Mouse (Mus musculus) G1E (cell line): ENCODE results near the gene Sh2d6.

Experiments used
- CTCF ChIP-seq: IDR thresholded peaks from 2 replicates; pipeline ENCODE4 v1.5.1; 2012; ENCODE audit warnings: low read depth, low read length, inconsistent platforms, mixed read lengths
- GATA1 ChIP-seq: IDR thresholded peaks from 2 replicates; pipeline ENCODE4 v1.6.1; 2012; ENCODE audit warnings: borderline replicate concordance, low read length, inconsistent platforms, mixed read lengths
- POLR2AphosphoS5 ChIP-seq: IDR thresholded peaks from 2 replicates; pipeline ENCODE4 v1.6.1; 2012; ENCODE audit warnings: low read depth, low read length, inconsistent platforms; ENCODE audit not compliant: insufficient replicate concordance
- TAL1 ChIP-seq: conservative IDR thresholded peaks from 2 replicates; pipeline ENCODE4 v1.6.1; 2012; ENCODE audit warnings: low read depth, low read length, inconsistent platforms, mixed read lengths

GRCm38 (mm10) chr6:72521607-72522006, at the start of gene Sh2d6:
- no peak for TF ChIP-seq CTCF
- no peak for TF ChIP-seq TAL1
- no peak for TF ChIP-seq GATA1
- TF ChIP-seq POLR2AphosphoS5: no peak
